Mouse (Mus musculus) spleen, postnatal 0 days (tissue): Measurements from ENCODE around the gene Scamp1. TPM values are rescaled to one million over a fixed set of nuclear protein-coding genes. Genes with fewer than 3 reads are reported as not detected.

Experiments used
- polyA plus RNA-seq: library from polyadenylated mRNA; unstranded; fragments of >200 nt; fragmentation: Nextera tagmentation; extraction: Ambion mirVana; gene quantifications from 2 replicates; pipeline ENCODE4 v1.2.1, GENCODE M21; 2015

Gene Scamp1
- polyA plus RNA-seq = 9.1 and 11.8 TPM in 2 replicates

DNA sequence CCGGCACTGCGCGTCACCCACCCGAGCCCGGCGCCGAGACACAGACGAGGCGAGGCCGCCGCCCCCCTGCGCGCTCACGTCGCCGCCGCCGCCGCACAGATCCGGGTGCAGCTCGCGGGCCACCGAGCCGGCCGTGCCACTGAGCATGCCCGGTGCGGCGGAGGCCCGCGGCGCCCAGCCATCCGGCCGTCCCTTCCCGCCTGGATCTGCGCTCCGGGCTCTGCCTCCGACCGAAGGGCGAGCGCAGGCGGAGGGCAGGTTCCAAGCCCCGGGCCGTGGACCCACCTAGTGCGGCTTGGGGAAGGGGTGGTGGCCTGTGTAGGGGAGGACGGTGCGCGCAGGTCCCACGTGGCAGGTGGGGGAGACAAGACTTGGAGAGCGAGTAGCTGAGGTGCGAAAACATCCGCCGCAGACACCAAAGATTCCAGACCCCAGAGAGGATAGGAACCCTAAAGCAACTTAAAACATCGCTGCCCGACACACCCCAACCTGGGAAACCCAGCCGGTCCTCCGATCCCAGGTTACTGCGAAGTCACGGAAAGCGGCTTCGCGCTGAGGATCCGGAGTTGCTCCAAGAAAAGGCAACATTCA lies at the start of gene Scamp1:
Gene Scamp1, minus strand, starts transcription at position 577 of the 591 bp plus-strand sequence.

Other genes starting within 250 kb of the Scamp1 start
- gene Lhfpl2, start 228.1 kb downstream of the Scamp1 start, polyA plus RNA-seq = 6.1 and 7.9 TPM in 2 replicates
- 23.3 and 25.3 TPM in 2 replicates for gene Ap3b1, start 73.1 kb upstream of the Scamp1 start, polyA plus RNA-seq